Comparison of ENCODE assay signal across 13 mouse cellular contexts in genomic region chr9:96981836-96982235, GRCm38 (mm10). TPM values are rescaled to one million over a fixed set of nuclear protein-coding genes. Genes with fewer than 3 reads are reported as not detected.
DNase-seq lines count a peak whose midpoint lies in the region; ATAC-seq lines count a peak whose summit lies in the region.
"Had no signal": no experiment of that assay in that cellular context is flagged by ENCODE, and none has a peak within 500 bp of the region (broad histone marks: within the 10 kb centered on the region; RNA-seq: fewer than 3 reads in every experiment).

No protein-coding gene starts in this region.

- H3K9ac ChIP-seq in forebrain, embryonic 11.5 days (ENCODE audit: low read length) = no peak overlapping the region
- H3K9ac ChIP-seq in forebrain, embryonic 16.5 days (replicated peaks; ENCODE audit: low read depth, low read length) = no peak overlapping the region
- no peak overlapping the region for H3K9ac ChIP-seq in embryonic facial prominence, embryonic 12.5 days
- no peak overlapping the region for H3K9ac ChIP-seq in limb, embryonic 11.5 days (ENCODE audit: low read length)

- no peaks in the 10 kb centered on the region for H3K9me3 ChIP-seq in forebrain, embryonic 11.5 days (ENCODE audit: control insufficient read depth, low read length)
- no peaks in the 10 kb centered on the region for H3K9me3 ChIP-seq in forebrain, embryonic 16.5 days (ENCODE audit: control insufficient read depth, low read length)
- H3K9me3 ChIP-seq in embryonic facial prominence, embryonic 12.5 days = no peaks in the 10 kb centered on the region
- no peaks in the 10 kb centered on the region for H3K9me3 ChIP-seq in limb, embryonic 11.5 days (ENCODE audit: control insufficient read depth, low read length)

- 68% methylated on average over 5 of the region's 5 CpGs for WGBS in forebrain, embryonic 11.5 days
- WGBS in forebrain, embryonic 16.5 days = 77% methylated on average over 5 of the region's 5 CpGs
- WGBS in embryonic facial prominence, embryonic 12.5 days = 34% methylated on average over 5 of the region's 5 CpGs
- 27% methylated on average over 5 of the region's 5 CpGs for WGBS in limb, embryonic 11.5 days

- peaks cover 45% of the 10 kb centered on the region for H3K4me1 ChIP-seq in forebrain, embryonic 11.5 days (replicated peaks; ENCODE audit: control insufficient read depth, insufficient read depth, low read length)
- H3K4me1 ChIP-seq in forebrain, embryonic 16.5 days (replicated peaks; ENCODE audit: control insufficient read depth, insufficient read depth, low read length) = peaks cover 37% of the 10 kb centered on the region
- H3K4me1 ChIP-seq in embryonic facial prominence, embryonic 12.5 days = peaks cover 60% of the 10 kb centered on the region
- peaks cover 64% of the 10 kb centered on the region for H3K4me1 ChIP-seq in limb, embryonic 11.5 days (ENCODE audit: control insufficient read depth, insufficient read depth, low read length)

- ATAC-seq in forebrain, embryonic 11.5 days (replicated peaks; ENCODE audit: low FRiP score) = no peak
- ATAC-seq in forebrain, embryonic 16.5 days = no peak
- ATAC-seq in embryonic facial prominence, embryonic 12.5 days (ENCODE audit: insufficient number of reproducible peaks, insufficient read depth, low FRiP score, low TSS enrichment) = no peak
- ATAC-seq in limb, embryonic 11.5 days (ENCODE audit: insufficient number of reproducible peaks, low FRiP score, low TSS enrichment, low read depth) = no peak

- H3K4me2 ChIP-seq in forebrain, embryonic 11.5 days (ENCODE audit: low read depth, low read length, severe bottlenecking) = no peak overlapping the region
- no peak overlapping the region for H3K4me2 ChIP-seq in forebrain, embryonic 16.5 days (ENCODE audit: low read length)
- no peak overlapping the region for H3K4me2 ChIP-seq in embryonic facial prominence, embryonic 12.5 days (replicated peaks)
- H3K4me2 ChIP-seq in limb, embryonic 11.5 days (ENCODE audit: low read depth, severe bottlenecking) = no peak overlapping the region; the same call in 1 of the 2 replicates
- H3K4me2 ChIP-seq: liver, embryonic 11.5 days had no signal

- H3K27me3 ChIP-seq in forebrain, embryonic 11.5 days (ENCODE audit: control insufficient read depth, insufficient read depth, low read length) = no peaks in the 10 kb centered on the region
- H3K27me3 ChIP-seq in forebrain, embryonic 16.5 days (replicated peaks; ENCODE audit: control insufficient read depth, insufficient read depth, low read length) = no peaks in the 10 kb centered on the region
- H3K27me3 ChIP-seq in embryonic facial prominence, embryonic 12.5 days = no peaks in the 10 kb centered on the region
- no peaks in the 10 kb centered on the region for H3K27me3 ChIP-seq in limb, embryonic 11.5 days (ENCODE audit: control insufficient read depth, insufficient read depth, low read length)

- no peak overlapping the region for H3K4me3 ChIP-seq in forebrain, embryonic 11.5 days (ENCODE audit: low read depth, low read length)
- no peak overlapping the region for H3K4me3 ChIP-seq in forebrain, embryonic 16.5 days (replicated peaks; ENCODE audit: low read length)
- H3K4me3 ChIP-seq in embryonic facial prominence, embryonic 12.5 days = no peak overlapping the region
- no peak overlapping the region for H3K4me3 ChIP-seq in limb, embryonic 11.5 days (ENCODE audit: low read depth, low read length)

- DNase-seq in forebrain, embryonic 11.5 days (ENCODE audit: low spot score) = no peak
- peak; percentile 40 for DNase-seq in kidney, adult 18-20 months
- DNase-seq in kidney, adult 8-10 months = no peak
- DNase-seq in limb, embryonic 11.5 days (ENCODE audit: low spot score) = no peak
- no peak for DNase-seq in right cerebral cortex, postnatal 36 days (ENCODE audit: low spot score in 2 of 2)
- DNase-seq in thymus, postnatal 0 days (ENCODE audit: low spot score) = no peak
- DNase-seq: cerebellum, adult 18-20 months; heart, postnatal 36 days; spleen, adult 18-20 months; thymus, postnatal 25 days had no signal

- no peaks in the 10 kb centered on the region for H3K36me3 ChIP-seq in forebrain, embryonic 11.5 days (ENCODE audit: control insufficient read depth, insufficient read depth, low read length)
- H3K36me3 ChIP-seq in forebrain, embryonic 16.5 days (ENCODE audit: control insufficient read depth, insufficient read depth) = no peaks in the 10 kb centered on the region
- no peaks in the 10 kb centered on the region for H3K36me3 ChIP-seq in embryonic facial prominence, embryonic 12.5 days
- no peaks in the 10 kb centered on the region for H3K36me3 ChIP-seq in limb, embryonic 11.5 days (ENCODE audit: control insufficient read depth, insufficient read depth, low read length)

- H3K27ac ChIP-seq in forebrain, embryonic 11.5 days (ENCODE audit: low read depth, low read length) = peak overlapping the region; percentile 73
- no peak overlapping the region for H3K27ac ChIP-seq in forebrain, embryonic 16.5 days (ENCODE audit: low read length)
- H3K27ac ChIP-seq in embryonic facial prominence, embryonic 12.5 days = peak overlapping the region; percentile 46; the same call in 1 of the 2 replicates
- peak overlapping the region; percentile 72 for H3K27ac ChIP-seq in limb, embryonic 11.5 days (replicated peaks; ENCODE audit: low read depth, low read length)

RNA-seq across cellular contexts. Expression of gene Spsb4, which starts 36.8 kb away (rescaled TPM):
- 81.8 and 84.6 TPM in 2 replicates for polyA plus RNA-seq in forebrain, embryonic 11.5 days (2014; fragmentation: Nextera tagmentation; extraction: Ambion mirVana)
- polyA plus RNA-seq in forebrain, embryonic 16.5 days (2015; fragmentation: Nextera tagmentation; extraction: Ambion mirVana) = 20.9 and 23.4 TPM in 2 replicates
- 35.2 and 36.8 TPM in 2 replicates for polyA plus RNA-seq in embryonic facial prominence, embryonic 12.5 days (2016; fragmentation: Nextera tagmentation; extraction: Ambion mirVana)
- 44.5 and 45.8 TPM in 2 replicates for polyA plus RNA-seq in limb, embryonic 11.5 days (2014; fragmentation: Nextera tagmentation; extraction: Ambion mirVana)
- 1.7 and 2.2 TPM in 2 replicates for polyA plus RNA-seq in thymus, postnatal 0 days (2015; fragmentation: Nextera tagmentation; extraction: Ambion mirVana)
